Mouse (Mus musculus): ENCODE results near the gene Gm17175. TPM values are rescaled to one million over a fixed set of nuclear protein-coding genes. Genes with fewer than 3 reads are reported as not detected.
"Not testable (repeated sequence)": the region's sequence is repeated elsewhere in the genome, so short reads cannot be mapped to it uniquely, and the experiment has no call there.

Gene Gm17175
- not detected in 2 replicates for polyA plus RNA-seq (2012; rRNA removed)

- not testable (repeated sequence) for DNase-seq (ENCODE audit: extremely low spot score in 1 of 2, low spot score in 1 of 2)
Observed at GRCm38 (mm10) chr14:51573963-51574362, at the start of gene Gm17175. Gm17175 (minus strand) TSS chr14:51574063.

DNA sequence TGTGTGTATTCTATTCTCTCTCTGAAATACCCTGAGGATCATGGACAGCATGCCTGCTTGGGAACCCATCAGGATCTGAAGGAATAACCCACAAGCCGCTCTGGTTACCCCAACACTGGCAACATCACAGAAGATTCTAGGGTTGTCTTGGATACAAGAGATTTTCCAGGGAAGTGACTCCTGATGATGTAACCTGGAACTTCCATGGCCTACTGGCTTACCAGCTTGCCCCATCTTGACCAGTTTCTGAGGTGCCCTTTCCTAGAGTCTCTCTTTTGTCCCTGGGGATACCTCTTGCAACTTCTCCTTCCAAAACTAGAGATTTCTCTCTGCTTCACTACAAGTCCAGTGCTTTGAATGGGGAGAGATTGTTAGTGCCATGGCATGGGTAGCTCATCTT is 37.3 kb upstream of the Gm17175 start, which contains the start of gene Gm17078:
Gene Gm17078 (minus strand): TSS at position 101 of the 400 bp plus-strand sequence.
- DNase-seq (ENCODE audit: extremely low spot score in 1 of 2, low spot score in 1 of 2): no peak

DNA sequence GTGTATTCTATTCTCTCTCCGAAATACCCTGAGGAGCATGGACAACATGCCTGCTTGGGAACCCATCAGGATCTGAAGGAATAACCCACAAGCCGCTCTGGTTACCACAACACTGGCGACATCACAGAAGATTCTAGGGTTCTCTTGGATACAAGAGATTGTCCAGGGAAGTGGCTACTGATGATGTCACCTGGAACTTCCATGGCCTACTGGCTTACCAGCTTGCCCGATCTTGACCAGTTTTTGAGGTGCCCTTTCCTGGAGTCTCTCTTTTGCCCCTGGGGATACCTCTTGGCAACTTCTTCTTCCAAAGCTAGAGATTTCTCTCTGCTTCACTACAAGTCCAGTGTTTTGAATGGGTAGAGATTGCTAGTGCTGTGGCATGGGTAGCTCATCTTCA is 18.2 kb upstream of the Gm17175 start, which contains the start of gene Gm17174:
Gene Gm17174 (minus strand): TSS at position 101 of the 400 bp plus-strand sequence.
- not testable (repeated sequence) for DNase-seq (ENCODE audit: extremely low spot score in 1 of 2, low spot score in 1 of 2)

DNA sequence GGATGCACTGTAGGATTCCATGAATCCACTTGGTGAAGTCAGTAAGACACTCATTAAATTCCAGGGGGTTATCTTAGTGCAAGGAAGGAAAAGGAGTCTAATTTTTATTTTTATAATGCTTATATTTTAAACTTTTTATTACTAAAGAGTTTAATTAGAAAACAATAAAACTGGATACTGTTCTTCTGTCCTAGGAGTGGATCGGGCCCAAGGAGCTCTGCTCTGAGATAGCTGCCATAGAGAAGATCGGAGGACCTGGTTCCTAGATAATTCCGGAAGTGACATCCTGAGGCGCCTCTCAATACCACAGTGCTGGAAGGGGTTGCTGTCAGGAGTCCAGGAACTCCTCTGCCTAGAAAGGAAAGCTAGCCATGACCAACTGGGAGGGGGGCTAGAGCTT is 21.4 kb downstream of the Gm17175 start, which contains the start of gene Gm5622:
Gene Gm5622 (plus strand): TSS at position 301 of the 400 bp plus-strand sequence.
- DNase-seq (ENCODE audit: extremely low spot score in 1 of 2, low spot score in 1 of 2): no peak

Other genes with a start within 250 kb of the Gm17175 start
- not detected in 2 replicates for gene Gm7247, start 212.3 kb downstream of the Gm17175 start, polyA plus RNA-seq (2012; rRNA removed)
- gene Vmn2r88, start 163.2 kb downstream of the Gm17175 start, polyA plus RNA-seq (2012; rRNA removed): not detected in 2 replicates
- not detected in 2 replicates for gene Vmn2r89, start 122.2 kb downstream of the Gm17175 start, polyA plus RNA-seq (2012; rRNA removed)
- gene Gm5622, start 21.3 kb downstream of the Gm17175 start, polyA plus RNA-seq (2012; rRNA removed): not detected in 2 replicates
- not detected in 2 replicates for gene Gm17174, start 18.1 kb upstream of the Gm17175 start, polyA plus RNA-seq (2012; rRNA removed)
- not detected in 2 replicates for gene Gm17078, start 37.2 kb upstream of the Gm17175 start, polyA plus RNA-seq (2012; rRNA removed)
- gene Gm4181, start 61.6 kb upstream of the Gm17175 start, polyA plus RNA-seq (2012; rRNA removed): not detected in 2 replicates
- not detected in 2 replicates for gene Gm17079, start 121.4 kb upstream of the Gm17175 start, polyA plus RNA-seq (2012; rRNA removed)
- not detected in 2 replicates for gene Gm5800, start 143.1 kb upstream of the Gm17175 start, polyA plus RNA-seq (2012; rRNA removed)
- gene Ang4, start 199.5 kb upstream of the Gm17175 start, polyA plus RNA-seq (2012; rRNA removed): not detected in 2 replicates
- not detected in 2 replicates for gene AY358078, start 226.0 kb upstream of the Gm17175 start, polyA plus RNA-seq (2012; rRNA removed)